ENCODE assay signal across 8 mouse cellular contexts in genomic region chr12:30372293-30372692, GRCm38 (mm10). TPM values are rescaled to one million over a fixed set of nuclear protein-coding genes. Genes with fewer than 3 reads are reported as not detected.
DNase-seq lines count a peak whose midpoint lies in the region; ATAC-seq lines count a peak whose summit lies in the region.

No protein-coding gene starts in this region.

- 46% methylated on average over 5 of the region's 5 CpGs for WGBS in embryonic facial prominence, embryonic 11.5 days
- WGBS in hindbrain, embryonic 15.5 days, result 50% methylated on average over 5 of the region's 5 CpGs

- H3K27me3 ChIP-seq in embryonic facial prominence, embryonic 11.5 days (ENCODE audit: control insufficient read depth, insufficient read depth, low read length), result no peaks in the 10 kb centered on the region
- 0 out of 2 replicates have a peak, but pooled peaks cover 3% of the 10 kb centered on the region for H3K27me3 ChIP-seq in hindbrain, embryonic 15.5 days

- H3K4me2 ChIP-seq in embryonic facial prominence, embryonic 11.5 days (ENCODE audit: low read depth, low read length), result peak overlapping the region; percentile 91
- H3K4me2 ChIP-seq in hindbrain, embryonic 15.5 days, result peak overlapping the region; percentile 98

- no peak overlapping the region for H3K27ac ChIP-seq in embryonic facial prominence, embryonic 11.5 days (replicated peaks; ENCODE audit: low read depth, low read length)
- H3K27ac ChIP-seq in hindbrain, embryonic 15.5 days (replicated peaks), result no peak overlapping the region

- no peaks in the 10 kb centered on the region for H3K9me3 ChIP-seq in embryonic facial prominence, embryonic 11.5 days (replicated peaks; ENCODE audit: control insufficient read depth, low read length)
- H3K9me3 ChIP-seq in hindbrain, embryonic 15.5 days, result no peaks in the 10 kb centered on the region

- no peak for ATAC-seq in embryonic facial prominence, embryonic 11.5 days (replicated peaks; ENCODE audit: insufficient number of reproducible peaks, low FRiP score, low TSS enrichment, low read depth)
- no peak for ATAC-seq in hindbrain, embryonic 15.5 days (ENCODE audit: low FRiP score, low read depth)
- no peak for ATAC-seq in megakaryocyte, adult 5-6 weeks (ENCODE audit: poor library complexity, severe bottlenecking)
- no peak for ATAC-seq in frontal cortex, adult (ENCODE audit: low TSS enrichment)
- no peak for ATAC-seq in activated CD4-positive, CD25-positive, alpha-beta regulatory T cell, adult 4 months

- DNase-seq in A20 (ENCODE audit: low read depth, low spot score), result peak; percentile 60
- DNase-seq in embryonic facial prominence, embryonic 11.5 days (ENCODE audit: low spot score), result no peak
- DNase-seq in lung, postnatal 25 days (ENCODE audit: low spot score), result peak; percentile 5
- DNase-seq in layer of hippocampus, adult 18-20 months (ENCODE audit: low spot score in 2 of 2), result no peak

- H3K4me3 ChIP-seq in embryonic facial prominence, embryonic 11.5 days (ENCODE audit: low read depth, low read length), result no peak overlapping the region
- peak overlapping the region; percentile 72 for H3K4me3 ChIP-seq in hindbrain, embryonic 15.5 days

- H3K9ac ChIP-seq in embryonic facial prominence, embryonic 11.5 days (replicated peaks; ENCODE audit: low read length), result no peak overlapping the region
- no peak overlapping the region for H3K9ac ChIP-seq in hindbrain, embryonic 15.5 days

- no peaks in the 10 kb centered on the region for H3K4me1 ChIP-seq in embryonic facial prominence, embryonic 11.5 days (ENCODE audit: control insufficient read depth, insufficient read depth, low read length)
- peaks cover 14% of the 10 kb centered on the region for H3K4me1 ChIP-seq in hindbrain, embryonic 15.5 days (replicated peaks)

- H3K36me3 ChIP-seq in embryonic facial prominence, embryonic 11.5 days (replicated peaks; ENCODE audit: control insufficient read depth, insufficient read depth, low read depth, low read length), result no peaks in the 10 kb centered on the region
- H3K36me3 ChIP-seq in hindbrain, embryonic 15.5 days, result no peaks in the 10 kb centered on the region

RNA-seq across cellular contexts. Expression of gene Sntg2, which starts 0.9 kb away (rescaled TPM):
- polyA plus RNA-seq in embryonic facial prominence, embryonic 11.5 days (2014; fragmentation: Nextera tagmentation; extraction: Ambion mirVana), result 0.92 and 1.3 TPM in 2 replicates
- polyA plus RNA-seq in hindbrain, embryonic 15.5 days (2015; fragmentation: Nextera tagmentation; extraction: Ambion mirVana), result 3.6 and 3.7 TPM in 2 replicates
- not detected in 2 replicates for total RNA-seq in megakaryocyte, adult 5-6 weeks (2015)
- not detected in 2 replicates for total RNA-seq in megakaryocyte, adult 5-6 weeks (2017)
- total RNA-seq in layer of hippocampus, adult 18-20 months (2021), result 1 to 10 TPM; 3.3 to 4.4 TPM
- under 1 TPM; 0.30 to 0.43 TPM for polyA plus RNA-seq in activated CD4-positive, CD25-positive, alpha-beta regulatory T cell, adult 4 months (2017; shearing (Covaris generic))

Comparison
In these comparisons a context has a peak if more than half of its experiments do, and no peak if none do; other contexts are left out.
1. DNase-seq: peak in A20 (single experiment) and lung, postnatal 25 days (single experiment); none in embryonic facial prominence, embryonic 11.5 days (single experiment) and layer of hippocampus, adult 18-20 months (0 of 2).